Mouse (Mus musculus): ENCODE results near the gene Heatr1. TPM values are rescaled to one million over a fixed set of nuclear protein-coding genes. Genes with fewer than 3 reads are reported as not detected.

Gene Heatr1
- polyA plus RNA-seq, 1 experiment from 2014 or later = 40.7 TPM

DNA sequence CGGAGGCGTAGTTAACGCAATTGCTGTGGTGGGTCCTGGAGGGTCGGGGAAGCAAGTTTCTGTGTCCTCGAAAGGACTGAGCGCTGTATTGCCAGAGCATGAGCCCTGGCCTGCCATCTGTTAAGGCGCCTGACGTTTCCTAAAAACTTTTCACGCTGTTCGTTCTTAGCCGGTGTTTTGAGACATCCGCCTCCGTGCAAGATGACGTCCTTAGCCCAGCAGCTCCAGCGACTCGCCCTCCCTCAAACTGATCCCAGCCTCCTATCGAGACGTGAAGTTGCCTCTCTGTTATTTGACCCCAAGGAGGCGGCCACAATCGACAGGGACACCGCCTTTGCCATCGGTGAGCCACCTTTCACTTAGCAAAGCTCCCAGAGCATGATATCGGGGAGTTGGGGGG, 744 bp downstream of the Heatr1 start:
- H3K27ac ChIP-seq (replicated peaks) = peak overlapping the region; percentile 62
- H3K4me1 ChIP-seq = peaks cover 9% of the 10 kb centered on the region
- no peaks in the 10 kb centered on the region for H3K9me3 ChIP-seq
- peak overlapping the region; percentile 91 for H3K4me3 ChIP-seq
- WGBS = under 1% methylated on average over 23 of the region's 23 CpGs
- peaks cover 33% of the 10 kb centered on the region for H3K36me3 ChIP-seq (replicated peaks)
- H3K27me3 ChIP-seq (replicated peaks; ENCODE audit: low read depth, poor library complexity, severe bottlenecking) = peaks cover 10% of the 10 kb centered on the region
- no peak for DNase-seq (ENCODE audit: low spot score)

DNA sequence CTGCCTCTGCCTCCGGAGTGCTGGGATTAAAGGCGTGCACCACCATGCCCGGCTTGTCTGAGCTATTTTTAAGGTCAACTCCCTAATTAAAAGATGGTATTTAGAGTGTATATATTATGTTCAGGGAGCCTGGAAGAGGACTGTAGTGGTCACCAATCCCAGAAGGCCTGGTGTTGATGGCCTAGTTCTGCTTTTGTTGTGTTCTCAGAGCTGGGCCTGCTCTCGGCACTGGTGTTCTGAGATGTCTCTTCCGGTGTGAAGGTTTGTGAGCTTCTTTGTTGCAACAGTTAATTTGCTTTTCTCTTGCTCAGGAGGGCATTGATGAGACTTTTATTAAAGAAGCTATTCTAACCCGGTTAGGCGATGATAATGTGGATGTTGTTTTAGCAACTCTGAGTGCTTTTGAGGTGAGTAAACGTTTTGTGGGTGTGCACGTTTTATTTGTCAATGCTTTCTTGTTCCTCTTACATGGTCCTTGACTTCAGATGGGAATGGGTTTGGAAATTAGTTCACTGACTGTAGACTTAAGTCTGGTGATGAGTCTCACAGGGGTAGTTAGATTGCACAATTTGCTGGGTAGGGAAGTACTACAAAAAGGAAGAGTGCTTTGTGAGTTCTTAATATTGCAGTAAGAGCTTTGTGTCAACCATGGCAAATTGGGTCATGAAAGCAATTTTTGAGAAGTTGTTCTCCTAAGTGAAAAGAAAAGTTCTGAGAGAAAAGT, 13.7 kb downstream of the Heatr1 start:
- WGBS = 93% methylated on average over 9 of the region's 9 CpGs
- Histone ChIP-seq H3K27ac (replicated peaks) (no peak overlapping the region), H3K9me3 (no peaks in the 10 kb centered on the region), H3K4me3 (no peak overlapping the region), H3K4me1 (no peaks in the 10 kb centered on the region), H3K36me3 (replicated peaks) (peaks cover 86% of the 10 kb centered on the region), H3K27me3 (replicated peaks; ENCODE audit: low read depth, poor library complexity, severe bottlenecking) (no peaks in the 10 kb centered on the region)
- no peak for DNase-seq (ENCODE audit: low spot score)

DNA sequence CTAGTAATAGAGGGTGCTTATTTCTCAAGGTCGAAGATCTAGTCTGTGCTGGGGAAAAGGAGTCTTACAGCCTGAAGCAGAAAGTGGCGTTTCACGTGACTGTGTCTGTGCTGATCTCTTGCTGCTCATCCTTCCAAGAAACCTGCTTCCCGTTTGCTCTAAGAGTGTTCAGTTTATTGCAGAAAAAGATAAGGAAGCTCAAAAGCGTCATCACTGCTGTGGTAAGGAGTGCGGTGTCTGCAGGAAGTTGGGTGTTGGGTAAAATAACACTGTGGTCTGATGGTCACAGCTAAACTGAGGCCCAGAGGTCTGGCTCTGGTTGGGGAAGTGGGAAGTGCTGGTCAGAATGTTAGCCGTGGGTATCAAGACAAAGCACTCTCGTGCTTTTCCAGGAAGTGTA, 17.2 kb downstream of the Heatr1 start:
- no peaks in the 10 kb centered on the region for H3K4me1 ChIP-seq
- H3K27ac ChIP-seq (replicated peaks) = no peak overlapping the region
- peaks cover 89% of the 10 kb centered on the region for H3K36me3 ChIP-seq (replicated peaks)
- H3K4me3 ChIP-seq = no peak overlapping the region
- no peak for DNase-seq (ENCODE audit: low spot score)
- H3K9me3 ChIP-seq = no peaks in the 10 kb centered on the region
- WGBS = 87% methylated on average over 8 of the region's 8 CpGs
- H3K27me3 ChIP-seq (replicated peaks; ENCODE audit: low read depth, poor library complexity, severe bottlenecking) = no peaks in the 10 kb centered on the region

GRCm38 (mm10) chr13:12420596-12420995, 25.8 kb downstream of the Heatr1 start:
- Histone ChIP-seq H3K27ac (replicated peaks) (no peak overlapping the region), H3K4me1 (no peaks in the 10 kb centered on the region), H3K27me3 (replicated peaks; ENCODE audit: low read depth, poor library complexity, severe bottlenecking) (no peaks in the 10 kb centered on the region), H3K36me3 (replicated peaks) (peaks cover 99% of the 10 kb centered on the region), H3K4me3 (no peak overlapping the region), H3K9me3 (no peaks in the 10 kb centered on the region)
- 93% methylated on average over 9 of the region's 9 CpGs for WGBS
- no peak for DNase-seq (ENCODE audit: low spot score)

DNA sequence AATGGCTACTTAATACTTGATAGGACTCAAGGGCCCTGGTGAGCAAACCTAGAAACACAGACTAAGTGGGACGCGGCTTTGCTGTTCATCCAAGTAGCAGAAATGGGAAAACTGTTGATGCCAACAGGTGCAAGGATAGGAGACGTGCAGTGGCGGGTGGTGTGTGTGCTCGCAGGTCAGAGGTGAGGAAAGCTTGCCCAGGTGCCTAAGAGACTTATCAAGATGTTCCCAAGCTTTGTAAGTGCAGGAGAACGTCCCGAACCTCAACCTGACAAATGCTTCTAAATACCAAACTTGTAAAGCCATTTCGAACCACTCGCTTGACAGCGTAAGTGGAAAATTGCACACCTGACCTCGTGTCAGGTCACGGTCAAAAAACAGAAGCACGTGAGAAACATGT, 33.7 kb downstream of the Heatr1 start:
- 96% methylated on average over 13 of the region's 13 CpGs for WGBS
- no peak overlapping the region for H3K4me3 ChIP-seq
- no peak for DNase-seq (ENCODE audit: low spot score)
- H3K36me3 ChIP-seq (replicated peaks) = peaks cover 99% of the 10 kb centered on the region
- H3K27ac ChIP-seq (replicated peaks) = no peak overlapping the region
- H3K27me3 ChIP-seq (replicated peaks; ENCODE audit: low read depth, poor library complexity, severe bottlenecking) = no peaks in the 10 kb centered on the region
- H3K9me3 ChIP-seq = no peaks in the 10 kb centered on the region
- H3K4me1 ChIP-seq = no peaks in the 10 kb centered on the region

GRCm38 (mm10) chr13:12433843-12434242, 39.0 kb downstream of the Heatr1 start:
- Histone ChIP-seq H3K27me3 (replicated peaks; ENCODE audit: low read depth, poor library complexity, severe bottlenecking) (no peaks in the 10 kb centered on the region), H3K27ac (replicated peaks) (no peak overlapping the region), H3K4me1 (no peaks in the 10 kb centered on the region), H3K36me3 (replicated peaks) (peaks cover 98% of the 10 kb centered on the region), H3K4me3 (no peak overlapping the region), H3K9me3 (no peaks in the 10 kb centered on the region)
- WGBS = 92% methylated on average over 5 of the region's 5 CpGs
- no peak for DNase-seq (ENCODE audit: low spot score)

DNA sequence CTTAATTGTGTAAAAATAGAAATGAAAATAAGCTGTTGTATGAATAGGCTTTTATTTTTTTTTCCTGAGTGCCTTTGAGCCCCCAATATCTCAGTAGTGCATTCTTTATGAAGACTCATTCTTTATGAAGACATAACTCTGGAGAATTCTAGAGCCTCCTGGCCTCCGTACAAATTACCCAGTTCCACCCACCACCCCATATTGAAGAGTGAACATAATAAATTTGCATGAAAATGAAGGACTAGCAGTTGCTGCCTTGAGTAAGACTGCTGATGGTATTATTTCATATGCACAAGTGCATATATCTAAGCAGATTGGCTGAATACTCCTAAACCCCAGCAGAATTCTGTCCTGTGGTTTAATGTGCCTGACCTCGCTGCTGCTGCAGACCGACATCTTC, 44.8 kb downstream of the Heatr1 start:
- Histone ChIP-seq H3K9me3 (no peaks in the 10 kb centered on the region), H3K36me3 (replicated peaks) (peaks cover 69% of the 10 kb centered on the region), H3K27me3 (replicated peaks; ENCODE audit: low read depth, poor library complexity, severe bottlenecking) (no peaks in the 10 kb centered on the region), H3K4me3 (no peak overlapping the region), H3K4me1 (no peaks in the 10 kb centered on the region), H3K27ac (replicated peaks) (no peak overlapping the region)
- no peak for DNase-seq (ENCODE audit: low spot score)
- 94% methylated on average over 3 of the region's 3 CpGs for WGBS

GRCm38 (mm10) chr13:12440813-12441212, 46.0 kb downstream of the Heatr1 start:
- WGBS = 88% methylated on average over 6 of the region's 6 CpGs
- no peak for DNase-seq (ENCODE audit: low spot score)

GRCm38 (mm10) chr13:12442008-12442587, 47.3 kb downstream of the Heatr1 start:
- Histone ChIP-seq H3K4me3 (no peak overlapping the region), H3K9me3 (no peaks in the 10 kb centered on the region), H3K27ac (replicated peaks) (no peak overlapping the region), H3K27me3 (replicated peaks; ENCODE audit: low read depth, poor library complexity, severe bottlenecking) (no peaks in the 10 kb centered on the region), H3K36me3 (replicated peaks) (peaks cover 45% of the 10 kb centered on the region), H3K4me1 (no peaks in the 10 kb centered on the region)
- DNase-seq (ENCODE audit: low spot score) = no peak
- WGBS = 88% methylated on average over 2 of the region's 2 CpGs

More at GRCm38 (mm10) chr13:12440813-12441212, 46.0 kb downstream of the Heatr1 start:
- H3K9me3 ChIP-seq = no peaks in the 10 kb centered on the region
- peaks cover 57% of the 10 kb centered on the region for H3K36me3 ChIP-seq (replicated peaks)
- H3K27me3 ChIP-seq (replicated peaks; ENCODE audit: low read depth, poor library complexity, severe bottlenecking) = no peaks in the 10 kb centered on the region
- H3K27ac ChIP-seq (replicated peaks) = no peak overlapping the region
- no peaks in the 10 kb centered on the region for H3K4me1 ChIP-seq
- no peak overlapping the region for H3K4me3 ChIP-seq

DNA sequence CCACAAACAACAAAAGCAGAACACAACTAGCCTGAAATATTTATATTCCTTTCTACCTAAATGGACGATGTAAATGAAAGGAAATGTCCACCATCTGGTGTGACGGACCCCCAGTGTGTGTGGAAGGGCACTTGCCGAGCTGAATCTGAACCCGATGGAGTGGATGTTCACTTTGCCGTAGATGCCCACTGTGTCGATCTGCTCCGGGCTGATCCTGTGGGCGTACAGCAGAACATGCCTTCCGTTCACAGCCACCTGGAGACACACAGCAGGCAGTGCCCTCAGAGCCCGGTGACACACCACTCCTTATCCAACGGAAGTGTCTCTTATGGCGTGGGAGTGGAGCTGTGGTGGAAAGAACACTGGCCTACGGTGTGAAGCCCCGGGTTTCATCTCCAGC, 58.3 kb downstream of the Heatr1 start:
- Histone ChIP-seq H3K4me1 (no peaks in the 10 kb centered on the region), H3K36me3 (replicated peaks) (no peaks in the 10 kb centered on the region), H3K9me3 (no peaks in the 10 kb centered on the region), H3K27me3 (replicated peaks; ENCODE audit: low read depth, poor library complexity, severe bottlenecking) (no peaks in the 10 kb centered on the region), H3K4me3 (no peak overlapping the region), H3K27ac (replicated peaks) (no peak overlapping the region)
- DNase-seq (ENCODE audit: low spot score) = no peak
- WGBS = 92% methylated on average over 14 of the region's 14 CpGs

DNA sequence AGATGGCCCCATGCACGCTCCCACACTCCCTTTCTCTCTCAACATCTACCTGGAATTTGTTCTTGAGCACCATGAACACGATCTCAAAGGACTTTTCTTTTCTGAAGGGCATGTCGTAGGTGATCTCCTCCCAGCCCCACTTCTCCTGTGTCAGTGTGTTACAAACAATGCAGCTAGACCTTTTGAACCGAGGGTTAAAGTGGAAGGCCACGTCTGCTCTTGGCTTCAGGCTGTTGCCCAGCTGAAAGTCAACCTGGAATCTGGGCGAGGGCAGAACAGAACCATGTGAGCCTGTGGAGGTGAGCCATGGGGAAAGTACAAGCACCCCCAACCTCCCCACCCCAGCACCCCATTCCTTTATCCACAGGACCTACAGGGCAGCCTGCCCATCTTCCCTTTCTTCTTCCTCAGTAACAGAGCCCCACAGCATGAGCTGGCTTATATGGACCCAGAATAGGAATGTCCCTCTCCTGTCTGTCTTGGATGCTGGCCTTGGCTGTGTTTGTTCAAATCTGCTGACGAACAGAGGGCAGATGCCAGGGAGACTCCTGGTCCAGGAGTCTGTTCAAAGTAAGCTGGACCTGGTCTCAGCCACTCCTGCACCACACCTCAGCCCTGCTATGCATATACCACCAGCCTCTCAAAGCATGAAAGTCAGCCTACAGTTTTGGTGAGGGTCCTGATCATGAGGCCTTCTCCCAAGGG, 60.0 kb downstream of the Heatr1 start:
- Histone ChIP-seq H3K4me1 (no peaks in the 10 kb centered on the region), H3K4me3 (no peak overlapping the region), H3K27me3 (replicated peaks; ENCODE audit: low read depth, poor library complexity, severe bottlenecking) (no peaks in the 10 kb centered on the region), H3K36me3 (replicated peaks) (no peaks in the 10 kb centered on the region), H3K9me3 (no peaks in the 10 kb centered on the region), H3K27ac (replicated peaks) (no peak overlapping the region)
- no peak for DNase-seq (ENCODE audit: low spot score)
- 79% methylated on average over 7 of the region's 7 CpGs for WGBS

DNA sequence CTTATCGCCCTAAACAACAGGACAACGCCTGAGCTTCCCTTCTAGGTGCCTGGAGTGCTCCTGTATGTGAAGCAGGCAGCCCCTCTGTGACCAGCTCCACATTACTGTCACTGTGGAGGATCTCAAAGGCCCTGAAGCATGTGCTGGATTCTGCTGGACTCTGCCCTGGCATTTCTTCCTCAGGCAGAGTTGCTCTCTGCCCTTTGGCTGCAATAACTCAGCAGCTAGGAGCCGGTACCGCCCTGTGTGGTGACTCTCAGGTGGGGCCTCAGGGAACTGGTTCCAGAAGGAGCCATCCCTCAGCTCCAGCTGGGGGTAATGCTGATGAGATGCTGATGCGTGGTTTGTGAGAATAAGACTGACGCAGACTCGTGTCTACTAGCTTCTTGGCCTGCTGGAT, 61.9 kb downstream of the Heatr1 start:
- peaks cover 8% of the 10 kb centered on the region for H3K4me1 ChIP-seq
- DNase-seq (ENCODE audit: low spot score) = no peak
- H3K36me3 ChIP-seq (replicated peaks) = no peaks in the 10 kb centered on the region
- 77% methylated on average over 7 of the region's 7 CpGs for WGBS
- no peak overlapping the region for H3K4me3 ChIP-seq
- no peaks in the 10 kb centered on the region for H3K9me3 ChIP-seq
- no peak overlapping the region for H3K27ac ChIP-seq (replicated peaks)
- H3K27me3 ChIP-seq (replicated peaks; ENCODE audit: low read depth, poor library complexity, severe bottlenecking) = no peaks in the 10 kb centered on the region

DNA sequence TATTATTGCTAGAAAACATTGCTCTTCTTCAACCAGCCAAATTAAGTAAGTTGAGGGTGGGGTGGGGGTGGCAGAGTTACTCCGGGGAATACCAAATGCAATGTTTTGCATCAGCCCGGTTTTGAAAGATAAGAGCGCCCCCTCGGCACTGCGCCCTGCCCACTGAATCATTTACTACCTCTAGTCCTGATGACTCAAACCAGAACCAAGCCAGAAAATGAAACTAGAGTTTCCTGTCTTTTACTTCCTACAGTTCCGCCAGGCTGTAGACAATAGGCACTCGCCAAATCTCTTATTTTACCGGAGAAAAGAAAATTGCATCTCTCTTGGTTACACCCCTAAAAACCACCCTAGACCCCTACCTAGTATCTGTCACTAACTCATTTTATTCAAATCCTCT, 65.6 kb downstream of the Heatr1 start:
- Histone ChIP-seq H3K36me3 (replicated peaks) (no peaks in the 10 kb centered on the region), H3K9me3 (no peaks in the 10 kb centered on the region), H3K27ac (replicated peaks) (no peak overlapping the region), H3K27me3 (replicated peaks; ENCODE audit: low read depth, poor library complexity, severe bottlenecking) (no peaks in the 10 kb centered on the region), H3K4me3 (peak overlapping the region; percentile 82), H3K4me1 (peaks cover 13% of the 10 kb centered on the region)
- WGBS = 13% methylated on average over 8 of the region's 8 CpGs
- peak; percentile 24 for DNase-seq (ENCODE audit: low spot score)

All from embryonic facial prominence, embryonic 10.5 days (tissue).